Mouse (Mus musculus): ENCODE data around the gene Olfr916.

The Olfr916 gene

DNA sequence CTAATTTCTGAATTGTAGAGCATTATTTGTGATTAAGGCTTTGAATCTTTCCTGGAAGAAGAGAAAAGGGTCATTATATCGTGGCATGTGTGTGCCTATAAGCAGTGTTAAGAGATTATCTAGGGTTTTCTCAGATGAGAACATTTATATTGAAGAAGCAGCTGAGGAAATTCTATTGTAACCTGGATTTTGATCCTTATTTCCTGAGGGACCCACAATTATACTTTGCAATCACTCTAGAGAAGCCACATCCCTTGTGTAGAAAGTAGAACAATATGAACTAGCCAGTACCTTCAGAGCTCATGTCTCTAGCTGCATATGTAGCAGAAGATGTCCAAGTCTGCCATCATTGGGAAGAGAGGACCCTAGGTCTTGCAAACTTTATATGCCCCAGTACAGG, at the start of gene Olfr916:
Gene Olfr916, minus strand, starts transcription at position 101 of the 400 bp plus-strand sequence.
- DNase-seq: no peak

DNA sequence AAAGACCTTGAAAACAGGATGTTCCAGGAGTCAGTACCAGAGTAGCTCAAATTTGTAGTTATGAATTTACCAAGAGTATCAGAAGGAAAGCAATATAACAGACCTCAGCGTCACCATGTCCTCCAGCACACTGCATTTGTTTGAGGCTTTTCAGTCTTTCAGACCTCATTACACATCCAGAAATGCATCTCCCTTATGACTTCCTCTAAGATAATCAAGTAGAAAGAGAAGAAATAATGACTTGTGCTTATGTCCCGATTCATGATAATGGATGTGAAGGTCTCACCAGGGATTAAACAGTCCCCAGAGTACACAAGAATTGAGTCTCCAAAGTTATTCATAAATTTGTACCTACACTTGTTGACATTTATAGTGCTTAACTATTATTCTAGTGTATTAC, 14.8 kb upstream of the Olfr916 start, which contains the start of gene Olfr918:
Gene Olfr918, minus strand, starts transcription at position 101 of the 400 bp plus-strand sequence.
- no peak for DNase-seq

DNA sequence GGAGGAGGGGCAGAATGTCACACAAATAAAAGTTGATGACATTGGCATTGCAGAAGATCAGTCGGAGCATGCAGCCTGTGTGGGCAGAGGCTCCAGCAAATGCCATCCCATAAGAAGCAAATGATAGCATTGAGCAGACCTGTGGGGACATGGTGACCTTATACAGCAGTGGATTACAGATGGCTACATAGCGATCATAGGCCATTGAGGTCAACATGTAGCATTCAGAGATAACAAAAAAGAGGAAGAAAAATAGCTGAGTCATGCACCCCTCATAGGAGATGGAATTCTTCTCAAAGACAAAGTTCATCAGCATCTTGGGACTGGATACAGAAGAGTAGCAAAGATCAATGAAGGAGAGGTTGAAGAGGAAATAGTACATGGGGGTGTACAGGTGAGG, 13.2 kb upstream of the Olfr916 start:
- DNase-seq: no peak

DNA sequence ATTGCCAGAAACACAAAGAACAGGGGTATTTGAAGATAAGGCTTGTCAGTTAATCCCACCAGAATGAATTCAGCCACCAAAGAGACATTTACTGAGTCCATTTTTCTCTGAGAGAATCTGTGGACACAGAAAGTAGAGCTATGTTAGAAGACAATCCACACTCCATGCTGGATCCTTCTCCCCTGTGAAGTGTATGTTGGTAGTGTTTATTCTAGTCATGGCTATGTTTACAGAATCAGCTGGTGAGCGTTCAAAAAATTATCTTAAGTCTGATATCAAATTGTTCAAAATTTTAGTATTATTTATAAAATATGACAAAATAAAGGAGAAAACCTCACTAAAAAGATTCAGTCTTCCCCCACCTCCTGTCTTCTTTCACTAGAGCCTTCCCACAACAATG, 6.1 kb upstream of the Olfr916 start, which contains the start of gene Olfr917:
Gene Olfr917, minus strand, starts transcription at position 101 of the 400 bp plus-strand sequence.
- no peak for DNase-seq

DNA sequence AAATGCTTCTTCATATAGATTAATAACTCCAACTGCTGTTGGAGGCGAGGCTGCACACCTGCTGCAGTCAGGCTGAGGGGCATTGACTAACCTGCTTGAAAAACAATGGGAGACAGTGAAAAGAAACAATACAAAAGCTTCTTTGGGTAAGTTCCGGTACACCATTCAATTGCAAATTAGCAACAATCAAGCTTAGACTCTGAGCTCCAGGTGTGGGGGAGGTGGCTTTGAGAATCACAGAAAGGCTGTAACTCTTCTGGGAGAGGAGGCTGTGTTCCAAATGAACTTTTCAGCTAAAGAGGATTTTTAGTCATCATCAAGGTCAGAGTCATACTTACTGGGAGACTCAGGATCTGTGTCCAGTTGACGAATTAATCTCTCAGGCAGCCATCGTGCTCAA, 27.3 kb downstream of the Olfr916 start:
- DNase-seq: no peak

All from thymus, postnatal 14 days (tissue).